Mouse (Mus musculus): ENCODE measurements around the gene Akap12.

- TF ChIP-seq GATA1 (IDR thresholded peaks at IDR 0.05; ENCODE audit: borderline replicate concordance, low read length) (no peak), FLI1 (IDR thresholded peaks at IDR 0.05; ENCODE audit: low read length) (no peak)
Measured at GRCm38 (mm10) chr10:4407191-4407590, 141.0 kb downstream of the Akap12 start.

Data from megakaryocyte, embryonic 14.5 days (primary cell).